In the genomic region with DNA sequence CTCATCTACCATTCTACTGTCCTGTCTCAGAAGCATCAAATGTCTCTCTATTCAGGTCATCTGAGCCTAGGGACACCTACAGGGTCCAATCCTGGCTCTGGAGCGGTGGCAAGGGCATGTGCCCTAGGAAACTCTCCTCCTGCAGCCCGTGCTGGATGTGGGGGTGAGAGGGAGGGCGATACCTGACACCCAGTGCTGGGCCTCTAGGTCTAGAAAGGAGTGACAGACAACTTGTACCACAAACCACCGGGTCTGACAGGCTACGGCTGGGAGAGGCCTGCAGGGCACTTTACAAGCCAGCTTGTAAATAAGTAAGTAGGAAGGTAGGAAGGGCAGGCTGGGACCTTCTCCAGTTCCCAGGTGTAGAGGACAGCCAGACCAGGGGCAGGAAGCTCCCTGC, we compare ENCODE assay signal across 22 mouse cellular contexts. TPM values are rescaled to one million over a fixed set of nuclear protein-coding genes. Genes with fewer than 3 reads are reported as not detected.
A peak's percentile ranks its signal among the peaks of the same experiment; 100 is the strongest.
DNase-seq lines count a peak whose midpoint lies in the region.
"Had no signal": no experiment of that assay in that cellular context is flagged by ENCODE, and none has a peak within 500 bp of the region (broad histone marks: within the 10 kb centered on the region; RNA-seq: fewer than 3 reads in every experiment).

No protein-coding gene starts in this region.

- no peaks in the 10 kb centered on the region for H3K36me3 ChIP-seq in forebrain, embryonic 10.5 days (replicated peaks)
- H3K36me3 ChIP-seq: forebrain, embryonic 12.5 days; hindbrain, embryonic 12.5 days; midbrain, embryonic 15.5 days; neural tube, embryonic 12.5 days had no signal

- H3K27me3 ChIP-seq in forebrain, embryonic 10.5 days (ENCODE audit: poor library complexity, severe bottlenecking), result no peaks in the 10 kb centered on the region
- H3K27me3 ChIP-seq: forebrain, embryonic 12.5 days; hindbrain, embryonic 12.5 days; midbrain, embryonic 15.5 days; neural tube, embryonic 12.5 days had no signal

- no peak overlapping the region for H3K4me3 ChIP-seq in forebrain, embryonic 10.5 days
- H3K4me3 ChIP-seq: forebrain, embryonic 12.5 days; hindbrain, embryonic 12.5 days; left cerebral cortex, adult 2 months; midbrain, embryonic 15.5 days; neural tube, embryonic 12.5 days had no signal

- H3K4me1 ChIP-seq in forebrain, embryonic 10.5 days, result peaks cover 4% of the 10 kb centered on the region
- H3K4me1 ChIP-seq: forebrain, embryonic 12.5 days; neural tube, embryonic 12.5 days had no signal

- H3K27ac ChIP-seq in forebrain, embryonic 10.5 days, result no peak overlapping the region
- H3K27ac ChIP-seq: forebrain, embryonic 12.5 days; hindbrain, embryonic 12.5 days; left cerebral cortex, adult 2 months; midbrain, embryonic 15.5 days; neural tube, embryonic 12.5 days had no signal

- H3K9me3 ChIP-seq in forebrain, embryonic 10.5 days, result peaks cover 25% of the 10 kb centered on the region
- H3K9me3 ChIP-seq: midbrain, embryonic 15.5 days had no signal

- 60% methylated on average over 5 of the region's 5 CpGs for WGBS in forebrain, embryonic 10.5 days

- DNase-seq in thymus, postnatal 0 days (ENCODE audit: low spot score), result peak; percentile 7
- no peak for DNase-seq in thymus, postnatal 14 days
- peak; percentile 49 for DNase-seq in kidney, adult 9 months
- DNase-seq in kidney, postnatal 14 days, result peak; percentile 38
- DNase-seq in urinary bladder, postnatal 14 days (ENCODE audit: low spot score), result no peak
- no peak for DNase-seq in forebrain, embryonic 10.5 days (ENCODE audit: extremely low spot score, low spot score)
- DNase-seq in spleen, postnatal 10 days (ENCODE audit: low spot score in 2 of 2), result no peak
- DNase-seq: adrenal gland, postnatal 25 days; cerebellum, adult 9-11 months; left cerebral cortex, postnatal 4 days; lung, postnatal 10 days; thymus, postnatal 4 days had no signal

RNA-seq across cellular contexts. Expression of a gene that starts 5.3 kb away (rescaled TPM):
- 77.9 and 80.3 TPM in 2 replicates for polyA plus RNA-seq in thymus, postnatal 0 days (2015; fragmentation: Nextera tagmentation; extraction: Ambion mirVana)
- polyA plus RNA-seq in forebrain, embryonic 10.5 days (2016; fragmentation: Nextera tagmentation; extraction: Ambion mirVana), result 44.3 and 46.2 TPM in 2 replicates

RNA-seq across cellular contexts. Expression of a gene that starts 37.7 kb away (rescaled TPM):
- 326 and 329 TPM in 2 replicates for polyA plus RNA-seq in thymus, postnatal 0 days (2015; fragmentation: Nextera tagmentation; extraction: Ambion mirVana)
- polyA plus RNA-seq in forebrain, embryonic 10.5 days (2016; fragmentation: Nextera tagmentation; extraction: Ambion mirVana), result 249 and 254 TPM in 2 replicates

RNA-seq across cellular contexts. Expression of a gene that starts 39.8 kb away (rescaled TPM):
- 57.1 and 60.9 TPM in 2 replicates for polyA plus RNA-seq in thymus, postnatal 0 days (2015; fragmentation: Nextera tagmentation; extraction: Ambion mirVana)
- polyA plus RNA-seq in forebrain, embryonic 10.5 days (2016; fragmentation: Nextera tagmentation; extraction: Ambion mirVana), result 120 and 122 TPM in 2 replicates

RNA-seq across cellular contexts. Expression of a gene that starts 40.6 kb away (rescaled TPM):
- polyA plus RNA-seq in thymus, postnatal 0 days (2015; fragmentation: Nextera tagmentation; extraction: Ambion mirVana), result 17.1 and 18.8 TPM in 2 replicates
- polyA plus RNA-seq in forebrain, embryonic 10.5 days (2016; fragmentation: Nextera tagmentation; extraction: Ambion mirVana), result 26.3 and 27.2 TPM in 2 replicates

RNA-seq across cellular contexts. Expression of a gene that starts 54.2 kb away (rescaled TPM):
- 0.23 and 0.44 TPM in 2 replicates for polyA plus RNA-seq in thymus, postnatal 0 days (2015; fragmentation: Nextera tagmentation; extraction: Ambion mirVana)
- polyA plus RNA-seq in forebrain, embryonic 10.5 days (2016; fragmentation: Nextera tagmentation; extraction: Ambion mirVana), result not detected in 2 replicates
- polyA plus RNA-seq: embryonic facial prominence, embryonic 11.5 days; forebrain, embryonic 12.5 days; heart, embryonic 14.5 days; hindbrain, embryonic 12.5 days; liver, embryonic 11.5 days; neural tube, embryonic 12.5 days; spleen, adult 2 months; stomach, embryonic 14.5 days had no signal

Comparison
In these comparisons a context has a peak if more than half of its experiments do, and no peak if none do; other contexts are left out.
1. DNase-seq: peak in thymus, postnatal 0 days (single experiment), kidney, adult 9 months (single experiment) and kidney, postnatal 14 days (single experiment); none in thymus, postnatal 14 days (single experiment), urinary bladder, postnatal 14 days (single experiment), forebrain, embryonic 10.5 days (single experiment) and spleen, postnatal 10 days (0 of 2).